Mouse (Mus musculus) heart, adult 2 months (tissue): ENCODE measurements around the gene Tbxas1. TPM values are rescaled to one million over a fixed set of nuclear protein-coding genes. Genes with fewer than 3 reads are reported as not detected.

Source experiments
- DNase-seq, 2 experiments: peaks; one replicate each; pipeline ENCODE4 v3.0.0; 2021
- H3K27ac ChIP-seq: fragments of 200-600 bp; 2 replicates; pipeline ENCODE4 v1.8.1; 2022
- H3K27me3 ChIP-seq: fragments of 200-500 bp; 2 replicates; pipeline ENCODE4 v1.6.1; 2012; ENCODE audit warnings: mild to moderate bottlenecking, low read length, inconsistent platforms, mixed read lengths; ENCODE audit not compliant: control insufficient read depth, insufficient read depth
- H3K36me3 ChIP-seq: fragments of 200-500 bp; 2 replicates; pipeline ENCODE4 v1.6.1; 2012; ENCODE audit warnings: low read length, inconsistent platforms; ENCODE audit not compliant: control insufficient read depth, insufficient read depth
- H3K4me1 ChIP-seq: fragments of 200-500 bp; 2 replicates; pipeline ENCODE4 v1.6.1; 2011; ENCODE audit warnings: low read length; ENCODE audit not compliant: control insufficient read depth, insufficient read depth
- H3K4me3 ChIP-seq: fragments of 200-600 bp; 2 replicates; pipeline ENCODE4 v1.8.1; 2022
- H3K79me2 ChIP-seq: fragments of 200-500 bp; replicated peaks from 2 replicates; pipeline ENCODE4 v1.6.1; 2012; ENCODE audit warnings: mild to moderate bottlenecking, inconsistent platforms, low read length, moderate library complexity, mixed read lengths; ENCODE audit not compliant: control insufficient read depth, insufficient read depth
- H3K9ac ChIP-seq: fragments of 200-500 bp; 2 replicates; pipeline ENCODE4 v1.6.1; 2012; ENCODE audit warnings: low read depth, mild to moderate bottlenecking, control low read depth, inconsistent platforms, low read length, mixed read lengths
- CTCF ChIP-seq: fragments of 200-600 bp; IDR thresholded peaks from 2 replicates; pipeline ENCODE4 v1.8.1; 2022; ENCODE audit warnings: antibody characterized with exemption, mild to moderate bottlenecking, moderate library complexity
- EP300 ChIP-seq: fragments of 200-500 bp; IDR thresholded peaks from 2 replicates; pipeline ENCODE4 v1.6.1; 2011; ENCODE audit warnings: low read depth, low read length, control low read depth; ENCODE audit not compliant: insufficient read depth
- POLR2A ChIP-seq: fragments of 200-500 bp; IDR thresholded peaks from 2 replicates; pipeline ENCODE4 v1.6.1; 2011; ENCODE audit warnings: mild to moderate bottlenecking, low read depth, low read length, control low read depth; ENCODE audit not compliant: insufficient read depth
- WGBS: fragments of 180-500 bp; shearing (Covaris S2); methylation state at CpG from one replicate; pipeline ENCODE4 v1.1.7; 2018; 5-methylcytosine and 5-hydroxymethylcytosine counted together
- intact Hi-C: fragments of 180-260 bp; cut with DNase I; formaldehyde crosslinking; loops from one replicate; pipeline ENCODE4 v1.15.1; 2025
- polyA plus RNA-seq: library from polyadenylated mRNA; depleted of rRNA; stranded (reverse); fragments of >200 nt; gene quantifications from 2 replicates; pipeline ENCODE4 v1.2.3, GENCODE M21; 2012
- total RNA-seq, 2 experiments: library from RNA; stranded (reverse); gene quantifications; 2 replicates each; pipeline ENCODE4 v1.2.3; 2021

Tbxas1 gene
- total and polyA plus RNA-seq, 3 experiments = 1.9 to 2.7 (median 2.1) TPM

DNA sequence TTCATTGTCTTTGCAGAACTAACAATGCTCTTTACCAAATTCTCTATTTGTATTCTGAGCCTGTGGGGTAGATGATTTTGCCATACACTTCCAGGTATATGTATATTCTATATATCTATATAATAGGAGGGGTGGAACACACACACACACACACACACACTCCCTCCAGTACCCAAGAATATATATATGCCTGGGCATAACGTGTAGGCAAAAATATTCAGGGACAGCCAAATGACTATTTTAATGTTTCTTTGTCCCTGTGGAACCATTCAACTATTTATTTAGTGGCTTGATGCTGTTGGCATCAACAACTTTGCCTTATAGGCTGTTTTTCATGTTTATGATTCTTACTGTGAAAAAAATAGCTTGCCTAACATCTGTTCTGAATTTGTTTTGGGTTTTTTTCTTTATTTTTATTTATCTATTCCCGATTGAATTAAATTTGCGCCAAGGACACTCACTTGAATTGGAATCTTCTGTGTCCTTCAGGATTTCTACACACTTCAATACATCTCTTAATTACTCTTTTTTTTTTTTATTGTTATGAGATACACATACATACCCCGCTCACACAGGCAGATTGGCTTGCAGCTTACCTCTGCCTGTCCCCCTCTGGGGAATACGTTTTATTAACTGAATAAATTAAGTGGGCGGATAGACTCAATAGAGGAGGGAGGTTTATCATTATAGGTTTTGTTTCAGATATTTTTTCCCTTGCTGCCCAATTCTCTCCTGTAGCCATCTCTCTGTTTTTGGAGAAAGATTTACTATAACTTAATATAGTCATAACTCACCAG lies 94.9 kb downstream of the Tbxas1 start:
- 83% methylated on average over 6 of the region's 6 CpGs for WGBS

DNA sequence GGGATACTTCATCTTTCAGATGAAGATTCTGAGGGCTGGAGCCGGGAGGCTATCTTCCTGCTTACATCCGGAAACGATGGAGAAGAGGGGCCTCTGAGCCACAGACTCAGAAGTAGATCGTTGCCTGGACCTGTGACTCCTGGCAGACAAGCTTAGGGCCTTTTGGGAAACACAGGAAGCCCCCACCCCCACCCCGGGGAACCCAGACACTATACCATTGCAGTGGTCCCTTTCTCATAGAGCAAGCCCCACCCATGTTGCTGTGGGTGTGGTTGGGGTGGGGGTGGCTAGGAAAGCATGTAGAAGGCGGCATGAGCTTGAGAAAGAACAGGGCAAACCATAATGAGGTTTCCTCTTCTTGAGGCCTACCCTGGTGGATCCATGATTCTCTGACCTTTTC lies 95.6 kb downstream of the Tbxas1 start:
- TF ChIP-seq CTCF (no peak), POLR2A (no peak), EP300 (no peak)
- intact Hi-C loops = no loop called here
- 74% methylated on average over 6 of the region's 6 CpGs for WGBS
- Histone ChIP-seq H3K27me3 (no peaks in the 10 kb centered on the region), H3K4me1 (no peaks in the 10 kb centered on the region), H3K79me2 (no peaks in the 10 kb centered on the region), H3K36me3 (no peaks in the 10 kb centered on the region), H3K9ac (no peak overlapping the region), H3K27ac (no peak overlapping the region), H3K4me3 (no peak overlapping the region)
- no peak for DNase-seq

More for the DNA sequence above, 94.9 kb downstream of the Tbxas1 start:
- Histone ChIP-seq H3K9ac (no peak overlapping the region), H3K36me3 (no peaks in the 10 kb centered on the region), H3K79me2 (no peaks in the 10 kb centered on the region), H3K4me3 (no peak overlapping the region), H3K4me1 (no peaks in the 10 kb centered on the region), H3K27me3 (no peaks in the 10 kb centered on the region), H3K27ac (no peak overlapping the region)
- no peak for DNase-seq
- TF ChIP-seq EP300 = no peak
- no peak for TF ChIP-seq POLR2A
- TF ChIP-seq CTCF = no peak
- intact Hi-C loops = no loop called here

DNA sequence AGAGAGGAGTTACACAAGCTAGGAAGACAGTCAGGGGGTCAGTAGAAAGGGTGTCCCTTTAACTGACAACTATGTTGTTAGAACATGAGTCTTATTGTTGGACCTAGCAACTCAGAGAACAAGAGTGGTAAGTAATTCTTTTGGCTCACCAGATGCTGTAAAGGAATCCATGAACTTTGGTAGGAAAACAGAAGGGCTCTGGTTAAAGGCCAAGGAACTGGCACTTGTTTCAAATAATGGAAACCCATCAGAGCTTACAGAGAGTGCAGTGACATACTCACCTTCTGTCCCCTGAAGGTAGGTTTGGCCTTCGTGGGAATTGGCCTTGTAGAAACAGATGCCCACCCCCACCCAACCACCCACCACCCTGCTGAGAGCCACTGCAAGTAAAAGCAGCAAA lies 97.6 kb downstream of the Tbxas1 start:
- no peaks in the 10 kb centered on the region for H3K27me3 ChIP-seq
- H3K9ac ChIP-seq = no peak overlapping the region
- no peaks in the 10 kb centered on the region for H3K79me2 ChIP-seq
- no peak overlapping the region for H3K27ac ChIP-seq
- H3K4me3 ChIP-seq = no peak overlapping the region
- no peak for TF ChIP-seq CTCF
- TF ChIP-seq POLR2A = no peak
- no peak for TF ChIP-seq EP300
- intact Hi-C loops = no loop called here
- DNase-seq = no peak
- no peaks in the 10 kb centered on the region for H3K4me1 ChIP-seq
- H3K36me3 ChIP-seq = no peaks in the 10 kb centered on the region
- 55% methylated on average over 1 of the region's 1 CpGs for WGBS

DNA sequence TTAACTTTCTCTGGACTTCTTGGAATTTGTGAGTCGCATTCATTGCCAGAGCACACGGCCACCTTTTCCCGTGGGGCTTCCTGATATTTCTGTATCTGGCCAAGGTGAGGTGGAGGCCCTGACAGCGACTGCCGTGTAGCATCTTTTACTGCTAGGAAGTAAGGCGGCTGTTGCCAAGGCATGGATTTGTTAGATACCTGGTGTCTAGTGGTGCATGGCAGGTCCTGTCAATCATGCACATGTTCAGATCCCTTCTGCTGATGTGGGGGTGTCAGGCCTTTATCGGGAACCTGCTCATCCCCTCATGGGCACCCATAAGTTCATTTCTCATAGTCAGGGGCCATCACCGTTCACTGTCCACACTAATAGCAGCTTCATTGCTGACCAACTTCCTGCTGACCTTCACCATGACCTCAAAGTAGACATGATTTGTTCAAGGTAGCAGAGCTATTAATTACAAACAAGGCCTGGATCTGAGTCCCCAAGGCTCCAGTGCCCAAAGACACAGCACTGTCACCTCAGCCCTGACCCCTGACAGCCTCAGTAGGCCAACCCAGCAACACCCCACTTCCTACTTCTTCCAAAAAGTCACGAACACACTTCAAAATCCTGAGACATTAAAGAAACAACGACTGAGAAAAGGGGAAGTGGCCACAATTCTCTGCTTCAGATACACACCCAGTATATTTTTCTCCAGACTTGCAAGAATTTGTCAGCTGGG lies 98.4 kb downstream of the Tbxas1 start:
- H3K9ac ChIP-seq = no peak overlapping the region
- no peak for DNase-seq
- H3K36me3 ChIP-seq = no peaks in the 10 kb centered on the region
- no peak overlapping the region for H3K4me3 ChIP-seq
- no peaks in the 10 kb centered on the region for H3K79me2 ChIP-seq
- TF ChIP-seq POLR2A (no peak), EP300 (no peak), CTCF (no peak)
- no peaks in the 10 kb centered on the region for H3K4me1 ChIP-seq
- no peaks in the 10 kb centered on the region for H3K27me3 ChIP-seq
- 81% methylated on average over 10 of the region's 10 CpGs for WGBS
- no peak overlapping the region for H3K27ac ChIP-seq
- intact Hi-C loops = no loop called here

DNA sequence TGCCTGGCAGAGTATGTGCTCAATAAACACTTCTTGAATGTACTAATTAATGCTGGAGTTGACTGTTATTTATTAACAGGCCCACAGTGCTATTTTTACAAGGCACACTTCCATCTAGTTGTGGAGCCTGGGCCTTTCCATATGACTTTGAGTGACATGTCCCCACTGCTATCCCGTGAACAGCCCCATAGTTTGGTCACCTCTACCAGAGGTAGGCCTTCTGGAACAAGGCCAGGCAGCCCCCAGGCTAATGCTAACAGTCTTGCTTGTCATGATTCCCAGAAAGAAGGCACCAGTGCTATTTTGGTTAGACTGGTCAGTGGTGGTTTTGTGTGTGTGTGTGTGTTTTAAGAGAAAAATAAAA lies 98.9 kb downstream of the Tbxas1 start:
- no peaks in the 10 kb centered on the region for H3K36me3 ChIP-seq
- no peak overlapping the region for H3K4me3 ChIP-seq
- no peak overlapping the region for H3K27ac ChIP-seq
- 81% methylated on average over 1 of the region's 1 CpGs for WGBS
- H3K9ac ChIP-seq = no peak overlapping the region
- intact Hi-C loops = no loop called here
- no peaks in the 10 kb centered on the region for H3K27me3 ChIP-seq
- no peaks in the 10 kb centered on the region for H3K79me2 ChIP-seq
- H3K4me1 ChIP-seq = no peaks in the 10 kb centered on the region
- no peak for TF ChIP-seq CTCF
- TF ChIP-seq EP300 = no peak
- TF ChIP-seq POLR2A = no peak
- DNase-seq = no peak
